Mouse (Mus musculus): Measurements from ENCODE around the gene Dmbx1.

The Dmbx1 gene

GRCm38 (mm10) chr4:115939295-115940102, at the start of gene Dmbx1:
TSS of gene Dmbx1 (minus strand) at chr4:115939926.
- in situ Hi-C loops (cut with MboI, MseI): no loop called here

GRCm38 (mm10) chr4:115989382-115989781, 49.7 kb upstream of the Dmbx1 start:
- in situ Hi-C loops (cut with MboI, MseI): loop anchor here (10.0 kb wide), 1 partner anchor 255 kb away; the partner anchor contains the start of gene Efcab14

GRCm38 (mm10) chr4:115987858-115988530, 48.3 kb upstream of the Dmbx1 start:
- in situ Hi-C loops (cut with MboI, MseI): loop anchor here (10.0 kb wide), 1 partner anchor 253 kb away; the partner anchor contains the start of gene Efcab14

- in situ Hi-C loops (cut with MboI, MseI): loop anchor here (10.0 kb wide), 1 partner anchor 253 kb away; the partner anchor contains the start of gene Efcab14
Observed at GRCm38 (mm10) chr4:115987436-115987835, 47.7 kb upstream of the Dmbx1 start.

GRCm38 (mm10) chr4:115984967-115985366, 45.2 kb upstream of the Dmbx1 start:
- in situ Hi-C loops (cut with MboI, MseI): loop anchor here (5.0 to 10.0 kb wide), 2 partner anchors 83 to 250 kb away; partner anchors contain the start of gene Efcab14

GRCm38 (mm10) chr4:115984111-115984510, 44.4 kb upstream of the Dmbx1 start:
- in situ Hi-C loops (cut with MboI, MseI): loop anchor here (5.0 to 10.0 kb wide), 2 partner anchors 82 to 249 kb away; partner anchors contain the start of gene Efcab14

GRCm38 (mm10) chr4:115980676-115981075, 41.0 kb upstream of the Dmbx1 start:
- in situ Hi-C loops (cut with MboI, MseI): loop anchor here (5.0 to 10.0 kb wide), 2 partner anchors 78 to 246 kb away; partner anchors contain the start of gene Efcab14

- in situ Hi-C loops (cut with MboI, MseI): no loop called here
Observed at GRCm38 (mm10) chr4:115979437-115979836, 39.7 kb upstream of the Dmbx1 start.

GRCm38 (mm10) chr4:115978911-115979310, 39.2 kb upstream of the Dmbx1 start:
- in situ Hi-C loops (cut with MboI, MseI): no loop called here

GRCm38 (mm10) chr4:115972543-115972942, 32.8 kb upstream of the Dmbx1 start:
- in situ Hi-C loops (cut with MboI, MseI): no loop called here

GRCm38 (mm10) chr4:115964446-115964845, 24.7 kb upstream of the Dmbx1 start:
- in situ Hi-C loops (cut with MboI, MseI): no loop called here

GRCm38 (mm10) chr4:115963751-115964150, 24.0 kb upstream of the Dmbx1 start:
- in situ Hi-C loops (cut with MboI, MseI): no loop called here

- in situ Hi-C loops (cut with MboI, MseI): no loop called here
Observed at GRCm38 (mm10) chr4:115962671-115963412, 23.1 kb upstream of the Dmbx1 start.

GRCm38 (mm10) chr4:115961991-115962390, 22.3 kb upstream of the Dmbx1 start:
- in situ Hi-C loops (cut with MboI, MseI): no loop called here

GRCm38 (mm10) chr4:115959546-115959945, 19.8 kb upstream of the Dmbx1 start:
- in situ Hi-C loops (cut with MboI, MseI): no loop called here

- in situ Hi-C loops (cut with MboI, MseI): no loop called here
Observed at GRCm38 (mm10) chr4:115955494-115955775, 15.7 kb upstream of the Dmbx1 start.

GRCm38 (mm10) chr4:115954656-115955493, 15.1 kb upstream of the Dmbx1 start:
- in situ Hi-C loops (cut with MboI, MseI): loop anchor here (5.0 kb wide), 1 partner anchor 53 kb away; no protein-coding TSS in a partner anchor

GRCm38 (mm10) chr4:115953559-115953958, 13.8 kb upstream of the Dmbx1 start:
- in situ Hi-C loops (cut with MboI, MseI): loop anchor here (5.0 kb wide), 1 partner anchor 51 kb away; no protein-coding TSS in a partner anchor

- in situ Hi-C loops (cut with MboI, MseI): loop anchor here (5.0 kb wide), 1 partner anchor 50 kb away; no protein-coding TSS in a partner anchor
Observed at GRCm38 (mm10) chr4:115952758-115953157, 13.0 kb upstream of the Dmbx1 start.

- in situ Hi-C loops (cut with MboI, MseI): no loop called here
Observed at GRCm38 (mm10) chr4:115943669-115944314, 4.1 kb upstream of the Dmbx1 start.

Measured in T-helper 2 cell (primary cell).